Mouse (Mus musculus) CH12.LX (cell line): ENCODE data around the gene Fam169b. TPM values are rescaled to one million over a fixed set of nuclear protein-coding genes. Genes with fewer than 3 reads are reported as not detected.

Experiments used
- DNase-seq: peaks from one replicate; pipeline ENCODE4 v3.0.0-alpha.2; 2013; ENCODE audit errors: extremely low read depth
- H3K27ac ChIP-seq: 2 replicates; pipeline ENCODE4 v1.5.1; 2012; ENCODE audit warnings: low read depth, mild to moderate bottlenecking, control low read depth, moderate library complexity; ENCODE audit not compliant: insufficient read depth
- H3K27me3 ChIP-seq: replicated peaks from 2 replicates; pipeline ENCODE3; 2012; ENCODE audit warnings: inconsistent platforms
- H3K36me3 ChIP-seq, 2 experiments: replicated peaks in 1 of 2; 2 replicates each; pipeline versions ENCODE3 to v1.6.1; 2012; ENCODE audit warnings: inconsistent platforms in 1 of 2, low read length in 1 of 2, mild to moderate bottlenecking in 1 of 2, mixed read lengths in 1 of 2, moderate library complexity in 1 of 2; ENCODE audit not compliant: control insufficient read depth in 1 of 2, insufficient read depth in 1 of 2
- H3K4me1 ChIP-seq, 2 experiments: 2 replicates each; pipeline ENCODE4 v1.6.1; 2012; ENCODE audit warnings: inconsistent platforms in 1 of 2, moderate library complexity in 1 of 2; ENCODE audit not compliant: insufficient read depth in 2 of 2, control insufficient read depth in 1 of 2
- H3K4me2 ChIP-seq: 2 replicates; pipeline ENCODE4 v1.6.1; 2012; ENCODE audit warnings: low read depth, mild to moderate bottlenecking, control low read depth; ENCODE audit not compliant: poor library complexity, insufficient read depth, severe bottlenecking
- H3K4me3 ChIP-seq, 3 experiments: fragments of 150-350 bp in 1 of 3; sonication (generic) in 1 of 3; replicated peaks in 1 of 3; 2 replicates each; pipeline versions ENCODE3 to v1.5.1; 2011 to 2012; ENCODE audit warnings: low read depth in 2 of 3, low read length in 2 of 3, mild to moderate bottlenecking in 2 of 3, moderate library complexity in 2 of 3, control low read depth in 1 of 3, improper control_type of control experiment in 1 of 3, inconsistent platforms in 1 of 3, mixed read lengths in 1 of 3; ENCODE audit not compliant: poor library complexity in 1 of 3
- H3K79me2 ChIP-seq: replicated peaks from 2 replicates; pipeline ENCODE4 v1.6.1; 2012; ENCODE audit warnings: mild to moderate bottlenecking, moderate library complexity; ENCODE audit not compliant: control insufficient read depth, poor library complexity, insufficient read depth, severe bottlenecking; ENCODE audit errors: extremely low read depth
- H3K9ac ChIP-seq: 2 replicates; pipeline ENCODE4 v1.6.1; 2012; ENCODE audit warnings: low read depth, mild to moderate bottlenecking, control low read depth, moderate library complexity; ENCODE audit not compliant: insufficient read depth
- H3K9me3 ChIP-seq: replicated peaks from 2 replicates; pipeline ENCODE3; 2012; ENCODE audit warnings: low read length, inconsistent platforms, mixed read lengths
- BHLHE40 ChIP-seq: IDR thresholded peaks from 2 replicates; pipeline ENCODE4 v1.6.1; 2011; ENCODE audit warnings: mild to moderate bottlenecking, low read depth, low read length, improper control_type of control experiment
- ETS1 ChIP-seq: conservative IDR thresholded peaks from 2 replicates; pipeline ENCODE4 v1.6.1; 2012; ENCODE audit warnings: low read depth, mild to moderate bottlenecking, inconsistent platforms, low read length, improper control_type of control experiment, moderate library complexity
- GABPA ChIP-seq: IDR thresholded peaks from 2 replicates; pipeline ENCODE4 v1.6.1; 2012; ENCODE audit warnings: low read depth, low read length, improper control_type of control experiment, inconsistent platforms; ENCODE audit not compliant: insufficient replicate concordance
- IRF4 ChIP-seq: IDR thresholded peaks from 2 replicates; pipeline ENCODE4 v1.6.1; 2014; ENCODE audit warnings: low read depth, mild to moderate bottlenecking, inconsistent platforms, low read length, improper control_type of control experiment
- JUN ChIP-seq: IDR thresholded peaks from 2 replicates; pipeline ENCODE4 v1.6.1; 2011; ENCODE audit warnings: low read depth, mild to moderate bottlenecking, low read length, improper control_type of control experiment, moderate library complexity; ENCODE audit not compliant: insufficient read depth
- JUND ChIP-seq: conservative IDR thresholded peaks from 2 replicates; pipeline ENCODE4 v1.6.1; 2011; ENCODE audit warnings: low read depth, low read length, improper control_type of control experiment
- KAT2A ChIP-seq: IDR thresholded peaks from 2 replicates; pipeline ENCODE4 v1.6.1; 2012; ENCODE audit warnings: low read length, improper control_type of control experiment, inconsistent platforms; ENCODE audit not compliant: insufficient replicate concordance
- MAFK ChIP-seq: IDR thresholded peaks from 2 replicates; pipeline ENCODE4 v1.6.1; 2011; ENCODE audit warnings: low read length, improper control_type of control experiment; ENCODE audit not compliant: insufficient replicate concordance
- MAX ChIP-seq: IDR thresholded peaks from 2 replicates; pipeline ENCODE4 v1.6.1; 2011; ENCODE audit warnings: low read length, improper control_type of control experiment
- MEF2A ChIP-seq: IDR thresholded peaks from 2 replicates; pipeline ENCODE4 v1.6.1; 2014; ENCODE audit warnings: low read depth, mild to moderate bottlenecking, inconsistent platforms, low read length, improper control_type of control experiment, borderline replicate concordance
- MXI1 ChIP-seq: IDR thresholded peaks from 2 replicates; pipeline ENCODE4 v1.6.1; 2011; ENCODE audit warnings: mild to moderate bottlenecking, low read depth, low read length, improper control_type of control experiment
- NELFE ChIP-seq: IDR thresholded peaks from 2 replicates; pipeline ENCODE4 v1.6.1; 2011; ENCODE audit warnings: low read depth, low read length, improper control_type of control experiment
- PAX5 ChIP-seq: IDR thresholded peaks from 2 replicates; pipeline ENCODE4 v1.6.1; 2012; ENCODE audit warnings: low read length, inconsistent platforms, mixed read lengths
- POLR2AphosphoS2 ChIP-seq: IDR thresholded peaks from 2 replicates; pipeline ENCODE4 v1.6.1; 2011; ENCODE audit warnings: low read depth, low read length, improper control_type of control experiment
- SIN3A ChIP-seq: IDR thresholded peaks from 2 replicates; pipeline ENCODE4 v1.6.1; 2012; ENCODE audit warnings: low read length, improper control_type of control experiment, inconsistent platforms
- SMC3 ChIP-seq: IDR thresholded peaks from 2 replicates; pipeline ENCODE4 v1.6.1; 2011; ENCODE audit warnings: low read depth, low read length, improper control_type of control experiment
- TBP ChIP-seq: conservative IDR thresholded peaks from 2 replicates; pipeline ENCODE4 v1.6.1; 2011; ENCODE audit warnings: low read depth, low read length, improper control_type of control experiment
- UBTF ChIP-seq: IDR thresholded peaks from 2 replicates; pipeline ENCODE4 v1.6.1; 2012; ENCODE audit warnings: low read depth, mild to moderate bottlenecking, inconsistent platforms, low read length, improper control_type of control experiment, moderate library complexity
- USF1 ChIP-seq: IDR thresholded peaks from 2 replicates; pipeline ENCODE4 v1.6.1; 2014; ENCODE audit warnings: low read depth, mild to moderate bottlenecking, inconsistent platforms, low read length, improper control_type of control experiment
- USF2 ChIP-seq: conservative IDR thresholded peaks from 2 replicates; pipeline ENCODE4 v1.6.1; 2011; ENCODE audit warnings: low read depth, low read length, improper control_type of control experiment
- ZC3H11A ChIP-seq: IDR thresholded peaks from 2 replicates; pipeline ENCODE4 v1.6.1; 2012; ENCODE audit warnings: low read depth, mild to moderate bottlenecking, inconsistent platforms, low read length, improper control_type of control experiment
- ZKSCAN1 ChIP-seq: IDR thresholded peaks from 2 replicates; pipeline ENCODE4 v1.6.1; 2012; ENCODE audit warnings: low read depth, inconsistent platforms, low read length, improper control_type of control experiment, borderline replicate concordance
- ZMIZ1 ChIP-seq: IDR thresholded peaks from 2 replicates; pipeline ENCODE4 v1.6.1; 2012; ENCODE audit warnings: low read depth, mild to moderate bottlenecking, inconsistent platforms, low read length, improper control_type of control experiment
- ZNF384 ChIP-seq: IDR thresholded peaks from 2 replicates; pipeline ENCODE4 v1.6.1; 2012; ENCODE audit warnings: low read depth, low read length, improper control_type of control experiment, inconsistent platforms
- dilution Hi-C: fragments of 300-500 bp; cut with MboI; formaldehyde crosslinking; loops from 2 replicates; pipeline ENCODE4 v1.14.3; 2020; ENCODE audit warnings: low sequenced_read_pairs; ENCODE audit not compliant: extremely low pct_unique_long_range_greater_than_20kb, extremely low pct_ligation_motif_present
- in situ Hi-C: fragments of 300-500 bp; cut with MboI; formaldehyde crosslinking; loops from 3 replicates; pipeline ENCODE4 v1.14.3; 2019; ENCODE audit warnings: low sequenced_read_pairs, low pct_ligation_motif_present, low pct_unique_long_range_greater_than_20kb, mixed read lengths
- polyA plus RNA-seq: library from polyadenylated mRNA; unstranded; fragments of >175 nt; gene quantifications from 2 replicates; pipeline ENCODE4 v1.2.1, GENCODE M21; 2012; ENCODE audit warnings: low read depth; ENCODE audit not compliant: insufficient read length
- total RNA-seq, 2 experiments: library from RNA; depleted of rRNA; stranded (reverse); fragments of 300-350 nt in 1 of 2; fragments of >200 nt in 1 of 2; gene quantifications; 2 replicates each; pipeline ENCODE4 v1.2.3; 2012 to 2014

Fam169b gene
- total and polyA plus RNA-seq, 3 experiments = 15.9 to 17.0 (median 16.2) TPM

DNA sequence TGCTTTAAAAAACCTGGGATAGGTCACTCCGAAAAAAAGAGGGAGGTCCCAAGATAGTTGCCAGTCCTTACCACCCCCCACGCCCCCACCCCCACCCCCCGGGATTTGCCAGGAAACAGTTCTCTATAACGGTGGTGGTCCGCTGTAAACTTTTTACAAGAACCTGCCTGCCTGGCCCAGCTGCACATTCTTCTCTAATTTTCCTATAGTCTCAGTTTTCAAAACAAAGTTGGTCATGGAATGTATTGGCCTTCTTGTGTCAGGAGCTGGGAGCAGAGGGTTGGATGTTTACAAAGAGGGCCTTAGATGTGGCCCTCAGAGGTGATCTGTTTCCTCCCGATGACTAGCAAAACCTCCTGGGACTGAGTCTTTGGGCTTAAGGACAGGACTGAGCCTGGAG lies 30.0 kb downstream of the Fam169b start:
- Histone ChIP-seq H3K4me3 (no peak overlapping the region), H3K27me3 (no peaks in the 10 kb centered on the region), H3K4me2 (no peak overlapping the region), H3K9me3 (no peaks in the 10 kb centered on the region), H3K9ac (no peak overlapping the region), H3K36me3 (peaks cover 30 to 75% of the 10 kb centered on the region in 2 experiments), H3K4me1 (peaks cover 4 to 47% of the 10 kb centered on the region in 2 experiments; a peak in 3 of 4 replicates), H3K79me2 (peaks cover 26% of the 10 kb centered on the region), H3K27ac (no peak overlapping the region)
- in situ Hi-C loops = loop anchor here (10.0 to 25.0 kb wide), 2 partner anchors 169 to 491 kb away; no protein-coding TSS in a partner anchor
- DNase-seq = no peak
- dilution Hi-C loops = no loop called here
- TF ChIP-seq PAX5 (no peak), TBP (no peak), MAX (no peak), ZMIZ1 (no peak), USF1 (no peak), KAT2A (no peak), ETS1 (no peak), SMC3 (no peak), MAFK (no peak), POLR2AphosphoS2 (no peak), NELFE (no peak), SIN3A (no peak), ZKSCAN1 (no peak), USF2 (no peak), GABPA (no peak)

DNA sequence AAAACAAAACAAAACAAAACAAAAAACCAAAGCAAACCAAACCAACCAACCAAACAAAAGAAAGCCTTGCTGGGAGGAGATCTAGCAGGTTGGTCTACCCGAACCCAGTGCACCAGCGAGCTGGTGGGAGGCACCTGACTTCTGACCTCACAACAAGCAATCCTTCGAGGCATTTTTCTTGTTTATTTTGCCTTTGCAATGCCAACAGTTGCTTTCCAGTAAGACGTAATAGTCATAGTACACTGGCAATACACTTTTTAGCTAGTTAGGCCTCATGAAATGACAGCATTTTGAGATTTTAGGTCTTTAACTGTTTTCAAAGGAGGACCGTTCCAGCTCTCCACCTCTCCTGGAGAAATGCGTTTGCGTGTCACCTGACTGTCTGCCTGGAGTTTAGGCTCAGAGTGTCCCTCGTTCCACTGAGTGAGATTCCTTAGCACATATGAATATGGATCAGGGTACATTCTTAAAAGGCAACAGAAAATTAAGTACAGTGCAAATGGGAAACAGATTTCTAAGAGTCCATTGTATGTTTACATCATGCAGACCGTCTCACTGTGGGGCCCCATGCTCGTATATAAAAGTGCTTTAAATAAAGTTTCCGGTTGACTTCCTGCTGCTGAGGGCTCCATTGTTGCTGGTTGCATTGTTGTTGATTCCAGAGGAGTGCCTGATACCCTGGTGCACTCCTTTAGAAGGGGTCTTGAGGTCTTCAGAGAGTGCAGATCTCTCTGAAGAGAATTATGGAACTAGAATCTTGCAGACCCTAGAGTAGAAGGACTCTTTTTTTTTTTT lies 32.3 kb downstream of the Fam169b start:
- peaks cover 39 to 82% of the 10 kb centered on the region in 2 experiments for H3K36me3 ChIP-seq
- H3K4me2 ChIP-seq = no peak overlapping the region

More for the DNA sequence above, 32.3 kb downstream of the Fam169b start:
- Histone ChIP-seq H3K27me3 (no peaks in the 10 kb centered on the region), H3K4me1 (peaks cover 4 to 38% of the 10 kb centered on the region in 2 experiments; a peak in 3 of 4 replicates), H3K79me2 (peaks cover 14% of the 10 kb centered on the region), H3K27ac (no peak overlapping the region), H3K9ac (no peak overlapping the region), H3K4me3 (no peak overlapping the region), H3K9me3 (no peaks in the 10 kb centered on the region)
- no peak for DNase-seq
- in situ Hi-C loops = loop anchor here (10.0 to 25.0 kb wide), 2 partner anchors 171 to 494 kb away; no protein-coding TSS in a partner anchor
- no peak for TF ChIP-seq ZMIZ1
- TF ChIP-seq JUND = no peak
- TF ChIP-seq IRF4 = no peak
- no peak for TF ChIP-seq UBTF
- TF ChIP-seq ZC3H11A = no peak
- no peak for TF ChIP-seq JUN
- TF ChIP-seq POLR2AphosphoS2 = no peak
- TF ChIP-seq MAFK = no peak
- no peak for TF ChIP-seq KAT2A
- no peak for TF ChIP-seq SMC3
- TF ChIP-seq ZNF384 = no peak
- TF ChIP-seq PAX5 = no peak
- TF ChIP-seq ETS1 = no peak
- no peak for TF ChIP-seq BHLHE40
- TF ChIP-seq MEF2A = no peak
- TF ChIP-seq MXI1 = no peak
- dilution Hi-C loops = no loop called here
